Mouse (Mus musculus) embryo, embryonic 11.5 days (tissue): Measurements from ENCODE around the gene Tctex1d4.

ENCODE experiments used
- DNase-seq: peaks from one replicate; pipeline ENCODE4 v3.0.0-alpha.2; 2012; ENCODE audit warnings: low read depth, low spot score

The Tctex1d4 gene

DNA sequence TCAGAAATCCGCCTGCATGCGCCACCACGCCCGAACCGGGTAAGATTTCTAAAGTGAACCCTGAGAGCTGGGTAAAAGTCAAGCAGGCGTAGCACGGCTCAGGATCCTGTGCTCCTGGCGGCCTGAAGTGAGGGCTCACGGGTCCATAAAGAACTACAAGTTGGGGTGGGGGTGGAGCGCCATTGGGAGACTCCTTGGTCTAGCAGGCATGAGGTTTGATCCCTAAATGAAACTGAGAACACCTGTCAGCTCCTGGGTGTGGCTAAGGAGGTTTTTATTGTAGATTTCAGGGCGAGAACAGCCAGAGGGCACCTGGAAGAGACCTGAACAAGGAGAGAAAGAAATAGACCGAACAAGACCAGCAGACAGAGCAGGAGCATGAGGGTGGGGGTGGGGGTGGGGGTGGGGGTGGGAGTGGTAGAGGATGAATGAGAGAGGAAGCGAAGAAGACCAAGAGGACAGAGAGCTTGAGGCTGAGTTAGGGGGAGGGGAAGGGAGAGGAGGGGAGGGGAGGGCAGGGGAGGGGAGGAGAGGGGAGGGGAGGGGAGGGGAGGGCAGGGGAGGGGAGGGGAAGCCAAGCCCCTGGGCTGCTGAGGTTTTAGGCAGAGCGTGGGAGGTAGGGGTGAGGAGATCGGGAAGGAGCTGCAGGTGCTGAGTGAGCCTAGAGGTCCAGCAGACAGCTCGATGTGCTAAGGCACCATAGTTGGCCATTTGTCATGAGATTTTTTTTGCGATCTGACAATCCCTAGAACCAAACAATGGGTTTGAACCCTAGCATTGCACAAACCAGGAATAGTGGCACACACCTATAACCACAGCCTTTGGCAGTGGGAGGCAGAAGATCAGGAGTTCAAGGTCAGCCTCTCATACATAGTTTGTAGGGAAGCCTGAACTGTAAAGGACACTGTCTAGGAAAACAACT, 12.0 kb downstream of the Tctex1d4 start:
- no peak for DNase-seq

DNA sequence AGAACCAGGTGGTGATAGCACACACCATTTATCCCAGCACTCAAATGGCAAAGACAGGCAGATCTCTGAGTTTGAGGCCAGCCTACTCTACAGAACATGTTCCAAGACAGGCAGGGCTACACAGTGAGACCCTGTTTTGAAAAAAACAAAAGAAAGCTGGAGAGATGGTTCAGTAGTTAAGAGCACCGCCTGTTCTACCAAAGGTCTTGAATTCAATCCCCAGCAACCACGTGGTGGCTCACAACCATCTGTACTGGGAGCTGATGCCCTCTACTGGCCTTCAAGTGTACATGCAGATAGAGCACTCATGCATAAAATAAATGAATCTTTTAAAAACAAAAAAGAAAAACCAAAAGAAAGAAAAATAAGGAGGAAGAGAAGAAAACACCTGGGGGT, 12.6 kb downstream of the Tctex1d4 start:
- no peak for DNase-seq

GRCm38 (mm10) chr4:117140613-117141012, 14.0 kb downstream of the Tctex1d4 start:
- DNase-seq, result no peak

DNA sequence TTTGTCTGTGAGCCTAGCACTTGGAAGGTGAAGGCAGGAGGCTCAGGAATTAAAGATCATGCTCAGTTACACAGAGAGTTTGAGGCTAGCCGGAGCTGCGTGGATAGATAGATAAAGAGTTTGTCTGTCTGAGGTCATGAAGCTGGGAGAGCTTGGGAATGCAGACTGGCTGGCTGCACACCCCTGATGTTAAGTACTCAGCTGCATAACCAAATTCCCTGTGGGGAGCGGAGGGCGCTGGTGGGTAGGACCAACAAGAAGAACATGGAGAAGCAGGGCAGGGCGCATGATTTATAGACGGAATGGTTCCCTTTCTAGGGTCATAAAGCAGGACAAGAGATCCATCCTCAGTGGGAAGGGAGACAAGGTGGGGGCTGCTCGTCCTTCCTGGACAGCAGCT, 16.4 kb downstream of the Tctex1d4 start:
- no peak for DNase-seq

GRCm38 (mm10) chr4:117145248-117145647, 18.7 kb downstream of the Tctex1d4 start:
- DNase-seq, result no peak

GRCm38 (mm10) chr4:117146176-117146575, 19.6 kb downstream of the Tctex1d4 start:
- DNase-seq, result peak; percentile 75

- no peak for DNase-seq
Measured at GRCm38 (mm10) chr4:117148047-117148713, 21.6 kb downstream of the Tctex1d4 start.

DNA sequence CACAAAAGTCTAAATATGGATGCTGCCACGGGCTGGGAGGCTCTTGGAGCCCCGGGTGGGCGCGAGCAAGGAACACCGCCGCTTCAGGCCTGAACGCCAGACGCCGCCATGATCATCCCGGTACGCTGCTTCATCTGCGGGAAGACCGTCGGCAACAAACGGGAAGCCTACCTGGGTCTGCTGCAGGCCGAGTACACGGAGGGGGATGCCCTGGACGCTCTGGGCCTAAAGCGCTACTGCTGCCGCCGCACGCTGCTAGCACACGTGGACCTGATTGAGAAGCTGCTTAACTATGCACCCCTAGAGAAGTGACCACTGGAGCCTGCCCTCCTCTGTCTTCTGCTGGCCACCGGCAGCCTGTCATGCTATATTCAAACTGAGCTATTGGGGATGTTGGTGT, 22.2 kb downstream of the Tctex1d4 start:
- no peak for DNase-seq

GRCm38 (mm10) chr4:117149291-117150211, 23.0 kb downstream of the Tctex1d4 start:
- no peak for DNase-seq

- no peak for DNase-seq
Measured at GRCm38 (mm10) chr4:117150212-117150733, 23.7 kb downstream of the Tctex1d4 start.

- DNase-seq, result no peak
Measured at GRCm38 (mm10) chr4:117151416-117151815, 24.8 kb downstream of the Tctex1d4 start.

- no peak for DNase-seq
Measured at GRCm38 (mm10) chr4:117152714-117153113, 26.1 kb downstream of the Tctex1d4 start.

- DNase-seq, result no peak
Measured at GRCm38 (mm10) chr4:117155020-117155791, 28.6 kb downstream of the Tctex1d4 start.

- peak; percentile 82 for DNase-seq
Measured at GRCm38 (mm10) chr4:117155792-117156355, 29.3 kb downstream of the Tctex1d4 start, which contains the start of gene Rps8. Gene Rps8 (minus strand): TSS chr4:117156243.

DNA sequence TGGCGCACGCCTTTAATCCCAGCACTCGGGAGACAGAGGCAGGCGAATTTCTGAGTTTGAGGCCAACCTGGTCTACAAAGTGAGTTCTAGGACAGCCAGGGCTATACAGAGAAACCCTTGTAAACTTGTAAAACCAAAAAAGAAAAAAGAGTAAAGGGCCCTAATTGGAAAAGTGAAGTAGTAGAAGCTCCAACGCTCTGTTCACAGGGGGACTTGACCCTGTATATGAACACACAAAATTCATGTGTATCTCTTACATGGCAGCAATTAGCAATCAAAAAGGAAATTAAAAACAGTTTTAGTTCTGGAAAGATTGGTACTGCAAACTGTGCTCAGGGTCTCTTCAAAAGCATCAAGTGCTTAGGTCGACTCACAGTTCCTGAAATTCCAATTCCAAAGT, 29.8 kb downstream of the Tctex1d4 start:
- DNase-seq, result no peak

- no peak for DNase-seq
Measured at GRCm38 (mm10) chr4:117159666-117160065, 33.1 kb downstream of the Tctex1d4 start.

GRCm38 (mm10) chr4:117161183-117161582, 34.6 kb downstream of the Tctex1d4 start:
- no peak for DNase-seq

DNA sequence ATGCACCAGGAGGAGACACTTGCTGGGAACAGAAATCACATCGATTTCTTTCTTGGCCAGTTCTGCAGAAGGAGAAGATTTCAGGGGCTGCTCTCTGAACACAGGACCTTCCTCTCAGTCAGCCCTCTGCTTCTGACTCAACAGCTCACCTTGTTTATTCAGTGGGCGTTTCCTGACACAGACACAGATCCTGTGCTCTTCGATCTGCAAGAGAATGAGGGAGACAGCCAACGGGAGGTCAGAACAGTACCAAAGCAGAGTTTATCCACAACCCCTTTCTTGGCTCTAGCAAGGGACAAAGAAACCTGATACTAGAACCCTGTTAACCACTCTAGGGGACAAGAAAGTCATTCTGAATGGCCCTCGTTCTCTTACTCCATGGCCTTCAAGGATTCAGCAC, 43.3 kb downstream of the Tctex1d4 start:
- no peak for DNase-seq
